ENCODE assay signal across 14 mouse cellular contexts in genomic region chr3:98052507-98053430, GRCm38 (mm10). TPM values are rescaled to one million over a fixed set of nuclear protein-coding genes. Genes with fewer than 3 reads are reported as not detected.
DNase-seq lines count a peak whose midpoint lies in the region; ATAC-seq and TF ChIP-seq lines count a peak whose summit lies in the region.
"Had no signal": no experiment of that assay in that cellular context is flagged by ENCODE, and none has a peak within 500 bp of the region (broad histone marks: within the 10 kb centered on the region; RNA-seq: fewer than 3 reads in every experiment).

No protein-coding gene starts in this region.

- peak; percentile 78 for DNase-seq in gastrocnemius, adult 2 months
- no peak for DNase-seq in gastrocnemius, postnatal 10 days
- DNase-seq in lung, embryonic 14.5 days, result peak; percentile 77
- no peak for DNase-seq in lung, postnatal 25 days (ENCODE audit: low spot score)
- no peak for DNase-seq in layer of hippocampus, adult 8-10 months (ENCODE audit: low spot score in 2 of 2)
- DNase-seq: cerebellum, postnatal 36 days; layer of hippocampus, adult 9-11 months; liver had no signal

- H3K27me3 ChIP-seq in lung, embryonic 14.5 days (ENCODE audit: insufficient read depth, low read length), result no peaks in the 10 kb centered on the region
- H3K27me3 ChIP-seq in hindbrain, embryonic 15.5 days, result no peaks in the 10 kb centered on the region
- no peaks in the 10 kb centered on the region for H3K27me3 ChIP-seq in limb, embryonic 15.5 days
- H3K27me3 ChIP-seq: heart, embryonic 13.5 days; stomach, embryonic 15.5 days had no signal

- no peak for TF ChIP-seq CTCF in gastrocnemius, adult 2 months (IDR thresholded peaks at IDR 0.05)
- no peak for TF ChIP-seq CTCF in lung, embryonic 14.5 days (IDR thresholded peaks at IDR 0.05; ENCODE audit: low read depth)

- intact Hi-C loops in gastrocnemius, adult 2 months (cut with DNase I), result no loop called here

- H3K36me3 ChIP-seq in lung, embryonic 14.5 days (ENCODE audit: insufficient read depth), result no peaks in the 10 kb centered on the region
- no peaks in the 10 kb centered on the region for H3K36me3 ChIP-seq in hindbrain, embryonic 15.5 days
- peaks cover 2% of the 10 kb centered on the region; the same call in 1 of the 2 replicates for H3K36me3 ChIP-seq in limb, embryonic 15.5 days
- H3K36me3 ChIP-seq: stomach, embryonic 15.5 days had no signal

- H3K4me3 ChIP-seq in gastrocnemius, adult 2 months, result no peak overlapping the region
- no peak overlapping the region for H3K4me3 ChIP-seq in lung, embryonic 14.5 days (ENCODE audit: low read depth, low read length)
- no peak overlapping the region for H3K4me3 ChIP-seq in hindbrain, embryonic 15.5 days
- no peak overlapping the region for H3K4me3 ChIP-seq in limb, embryonic 15.5 days
- H3K4me3 ChIP-seq: heart, embryonic 13.5 days; stomach, embryonic 15.5 days had no signal

- H3K27ac ChIP-seq in gastrocnemius, adult 2 months, result peak overlapping the region; percentile 67
- H3K27ac ChIP-seq in lung, embryonic 14.5 days (ENCODE audit: low read depth), result peak overlapping the region; percentile 16; the same call in 1 of the 2 replicates
- peak overlapping the region; percentile 57; the same call in 1 of the 2 replicates for H3K27ac ChIP-seq in hindbrain, embryonic 15.5 days (replicated peaks)
- H3K27ac ChIP-seq in limb, embryonic 15.5 days, result peak overlapping the region; percentile 30
- H3K27ac ChIP-seq: macrophage had no signal

- 68% methylated on average over 16 of the region's 16 CpGs for WGBS in lung, embryonic 14.5 days
- WGBS in hindbrain, embryonic 15.5 days, result 74% methylated on average over 16 of the region's 16 CpGs
- WGBS in limb, embryonic 15.5 days, result 82% methylated on average over 16 of the region's 16 CpGs

- ATAC-seq in lung, embryonic 14.5 days (ENCODE audit: insufficient read depth), result peak; percentile 48; the same call in 1 of the 2 replicates
- no peak for ATAC-seq in hindbrain, embryonic 15.5 days (ENCODE audit: low FRiP score, low read depth)
- no peak for ATAC-seq in limb, embryonic 15.5 days (ENCODE audit: insufficient number of reproducible peaks, low FRiP score, low TSS enrichment, low read depth)
- ATAC-seq in frontal cortex, adult (ENCODE audit: low TSS enrichment), result no peak

- H3K9ac ChIP-seq in lung, embryonic 14.5 days, result no peak overlapping the region
- H3K9ac ChIP-seq in hindbrain, embryonic 15.5 days, result no peak overlapping the region
- no peak overlapping the region for H3K9ac ChIP-seq in limb, embryonic 15.5 days
- H3K9ac ChIP-seq: heart, embryonic 13.5 days; stomach, embryonic 15.5 days had no signal

- H3K4me1 ChIP-seq in lung, embryonic 14.5 days (ENCODE audit: insufficient read depth), result peaks cover 27% of the 10 kb centered on the region
- peaks cover 41% of the 10 kb centered on the region for H3K4me1 ChIP-seq in hindbrain, embryonic 15.5 days (replicated peaks)
- peaks cover 62% of the 10 kb centered on the region for H3K4me1 ChIP-seq in limb, embryonic 15.5 days

- H3K9me3 ChIP-seq in lung, embryonic 14.5 days (ENCODE audit: low read depth, low read length), result no peaks in the 10 kb centered on the region
- no peaks in the 10 kb centered on the region for H3K9me3 ChIP-seq in hindbrain, embryonic 15.5 days
- H3K9me3 ChIP-seq in limb, embryonic 15.5 days, result no peaks in the 10 kb centered on the region
- H3K9me3 ChIP-seq: heart, embryonic 13.5 days; stomach, embryonic 15.5 days had no signal

- no peak overlapping the region for H3K4me2 ChIP-seq in lung, embryonic 14.5 days
- no peak overlapping the region for H3K4me2 ChIP-seq in hindbrain, embryonic 15.5 days
- no peak overlapping the region for H3K4me2 ChIP-seq in limb, embryonic 15.5 days
- H3K4me2 ChIP-seq: heart, embryonic 13.5 days; stomach, embryonic 15.5 days had no signal

RNA-seq across cellular contexts. Expression of gene Notch2, which starts 39.4 kb away (rescaled TPM):
- 10 to 100 TPM in 1 of 2 experiments, 1 to 10 TPM in 1; 8.7 to 10.3 TPM for total RNA-seq in gastrocnemius, adult 2 months (2021)
- total RNA-seq in gastrocnemius, postnatal 10 days (2021), result 10 to 100 TPM; 32.0 to 42.1 TPM
- polyA plus RNA-seq in lung, embryonic 14.5 days (2014; fragmentation: Nextera tagmentation; extraction: Ambion mirVana), result 43.8 and 45.1 TPM in 2 replicates
- 10.5 and 11.7 TPM in 2 replicates for polyA plus RNA-seq in hindbrain, embryonic 15.5 days (2015; fragmentation: Nextera tagmentation; extraction: Ambion mirVana)
- polyA plus RNA-seq in limb, embryonic 15.5 days (2015; fragmentation: Nextera tagmentation; extraction: Ambion mirVana), result 35.8 and 40.8 TPM in 2 replicates
- total RNA-seq in layer of hippocampus, adult 8-10 months (2022), result 10 to 100 TPM; 22.9 to 29.1 (median 26.8) TPM

Comparison
In these comparisons a context has a peak if more than half of its experiments do, and no peak if none do; other contexts are left out.
1. DNase-seq: peak in gastrocnemius, adult 2 months (single experiment) and lung, embryonic 14.5 days (single experiment); none in gastrocnemius, postnatal 10 days (single experiment), lung, postnatal 25 days (single experiment) and layer of hippocampus, adult 8-10 months (0 of 2).
2. H3K27ac ChIP-seq: peak in every context shown above with its lines; median percentile 67 in gastrocnemius, adult 2 months; 57 in hindbrain, embryonic 15.5 days; 30 in limb, embryonic 15.5 days; 16 in lung, embryonic 14.5 days.